9 mouse cellular contexts compared by ENCODE assay signal in genomic region chr12:80001794-80002193, GRCm38 (mm10).
DNase-seq lines count a peak whose midpoint lies in the region; ATAC-seq and TF ChIP-seq lines count a peak whose summit lies in the region.
"Had no signal": no experiment of that assay in that cellular context is flagged by ENCODE, and none has a peak within 500 bp of the region (broad histone marks: within the 10 kb centered on the region; RNA-seq: fewer than 3 reads in every experiment).

No protein-coding gene starts in this region.

- no peak overlapping the region for H3K4me3 ChIP-seq in neural tube, embryonic 13.5 days
- H3K4me3 ChIP-seq in heart, postnatal 0 days (ENCODE audit: low read depth, low read length): no peak overlapping the region
- no peak overlapping the region for H3K4me3 ChIP-seq in forebrain, postnatal 0 days (ENCODE audit: low read depth, low read length)
- no peak overlapping the region for H3K4me3 ChIP-seq in thymus, adult 2 months (ENCODE audit: control insufficient read depth, insufficient read depth, low read length)
- H3K4me3 ChIP-seq: midbrain, embryonic 12.5 days had no signal

- no peak overlapping the region for H3K9ac ChIP-seq in neural tube, embryonic 13.5 days
- H3K9ac ChIP-seq in heart, postnatal 0 days (replicated peaks; ENCODE audit: low read depth, low read length): no peak overlapping the region
- no peak overlapping the region for H3K9ac ChIP-seq in forebrain, postnatal 0 days
- H3K9ac ChIP-seq: midbrain, embryonic 12.5 days had no signal

- H3K4me2 ChIP-seq in neural tube, embryonic 13.5 days: no peak overlapping the region
- no peak overlapping the region for H3K4me2 ChIP-seq in heart, postnatal 0 days (ENCODE audit: low read depth, low read length)
- H3K4me2 ChIP-seq in forebrain, postnatal 0 days (ENCODE audit: low read depth): no peak overlapping the region
- H3K4me2 ChIP-seq: midbrain, embryonic 12.5 days had no signal

- H3K27me3 ChIP-seq in neural tube, embryonic 13.5 days: no peaks in the 10 kb centered on the region
- H3K27me3 ChIP-seq in heart, postnatal 0 days (ENCODE audit: control insufficient read depth, insufficient read depth, low read length): no peaks in the 10 kb centered on the region
- no peaks in the 10 kb centered on the region for H3K27me3 ChIP-seq in forebrain, postnatal 0 days (ENCODE audit: insufficient read depth, low read length)
- H3K27me3 ChIP-seq in thymus, adult 2 months (ENCODE audit: control insufficient read depth, insufficient read depth, low read length): no peaks in the 10 kb centered on the region
- H3K27me3 ChIP-seq: midbrain, embryonic 12.5 days had no signal

- no peaks in the 10 kb centered on the region for H3K36me3 ChIP-seq in neural tube, embryonic 13.5 days
- no peaks in the 10 kb centered on the region for H3K36me3 ChIP-seq in heart, postnatal 0 days (replicated peaks; ENCODE audit: control insufficient read depth, insufficient read depth, low read length)
- no peaks in the 10 kb centered on the region for H3K36me3 ChIP-seq in forebrain, postnatal 0 days (ENCODE audit: insufficient read depth)
- H3K36me3 ChIP-seq in thymus, adult 2 months (ENCODE audit: control insufficient read depth, insufficient read depth, low read length): no peaks in the 10 kb centered on the region
- H3K36me3 ChIP-seq: midbrain, embryonic 12.5 days had no signal

- WGBS in neural tube, embryonic 13.5 days: 68% methylated on average over 2 of the region's 2 CpGs
- WGBS in heart, postnatal 0 days: 55% methylated on average over 2 of the region's 2 CpGs
- WGBS in forebrain, postnatal 0 days: 66% methylated on average over 2 of the region's 2 CpGs
- WGBS in thymus, adult 2 months: 38% methylated on average over 2 of the region's 2 CpGs

- TF ChIP-seq POLR2A in thymus, adult 2 months (IDR thresholded peaks at IDR 0.05; ENCODE audit: control insufficient read depth, extremely low read depth, insufficient read depth, low read length, poor library complexity): no peak

- DNase-seq in neural tube, embryonic 10.5 days (ENCODE audit: extremely low spot score, low spot score): no peak
- peak; percentile 72 for DNase-seq in heart, postnatal 0 days (ENCODE audit: low spot score)
- DNase-seq in kidney, postnatal 4 days: peak; percentile 76 to 85
- peak; percentile 82 to 87 for DNase-seq in spleen, postnatal 36 days (ENCODE audit: low spot score in 2 of 2)
- DNase-seq in forebrain, postnatal 0 days: no peak
- no peak for DNase-seq in thymus, adult 2 months
- DNase-seq in embryo, embryonic 10.5 days (ENCODE audit: low spot score): no peak

- no peaks in the 10 kb centered on the region for H3K9me3 ChIP-seq in neural tube, embryonic 13.5 days
- H3K9me3 ChIP-seq in heart, postnatal 0 days (replicated peaks; ENCODE audit: control insufficient read depth, low read length): no peaks in the 10 kb centered on the region
- H3K9me3 ChIP-seq in forebrain, postnatal 0 days (ENCODE audit: low read length): no peaks in the 10 kb centered on the region
- H3K9me3 ChIP-seq: midbrain, embryonic 12.5 days had no signal

- no peak for TF ChIP-seq CTCF in heart, postnatal 0 days (IDR thresholded peaks at IDR 0.05; ENCODE audit: low read depth)
- TF ChIP-seq CTCF in forebrain, postnatal 0 days (IDR thresholded peaks at IDR 0.05; ENCODE audit: low read depth): no peak
- no peak for TF ChIP-seq CTCF in thymus, adult 2 months (IDR thresholded peaks at IDR 0.05; ENCODE audit: borderline replicate concordance, control insufficient read depth, extremely low read depth, insufficient read depth, low read length, poor library complexity)

- H3K4me1 ChIP-seq in neural tube, embryonic 13.5 days (replicated peaks): peaks cover 11% of the 10 kb centered on the region
- peaks cover 50% of the 10 kb centered on the region for H3K4me1 ChIP-seq in heart, postnatal 0 days (ENCODE audit: control insufficient read depth, insufficient read depth)
- no peaks in the 10 kb centered on the region for H3K4me1 ChIP-seq in forebrain, postnatal 0 days (ENCODE audit: insufficient read depth)
- 0 out of 2 replicates have a peak, but pooled peaks cover 3% of the 10 kb centered on the region for H3K4me1 ChIP-seq in thymus, adult 2 months (replicated peaks; ENCODE audit: control insufficient read depth, insufficient read depth, low read length)

- H3K27ac ChIP-seq in neural tube, embryonic 13.5 days (replicated peaks): peak overlapping the region; percentile 59; the same call in 1 of the 2 replicates
- H3K27ac ChIP-seq in heart, postnatal 0 days (ENCODE audit: low read depth): 0 out of 2 replicates have a peak overlapping the region, but pooled peaks have one; percentile 58
- no peak overlapping the region for H3K27ac ChIP-seq in forebrain, postnatal 0 days (ENCODE audit: low read depth, low read length)
- H3K27ac ChIP-seq in thymus, adult 2 months (ENCODE audit: control insufficient read depth, insufficient read depth, low read length): no peak overlapping the region
- H3K27ac ChIP-seq: midbrain, embryonic 12.5 days had no signal

- no peak for TF ChIP-seq EP300 in heart, postnatal 0 days (IDR thresholded peaks at IDR 0.05; ENCODE audit: low read depth)

- no peak for ATAC-seq in neural tube, embryonic 13.5 days (ENCODE audit: low read depth)
- ATAC-seq in heart, postnatal 0 days (ENCODE audit: insufficient read depth, low read depth): peak; percentile 36; the same call in 1 of the 2 replicates
- no peak for ATAC-seq in forebrain, postnatal 0 days

Comparison
In these comparisons a context has a peak if more than half of its experiments do, and no peak if none do; other contexts are left out.
1. H3K27ac ChIP-seq: peak in neural tube, embryonic 13.5 days (single experiment) and heart, postnatal 0 days (single experiment); none in forebrain, postnatal 0 days (single experiment) and thymus, adult 2 months (single experiment).
2. DNase-seq: peak in heart, postnatal 0 days (single experiment), kidney, postnatal 4 days (2 of 2) and spleen, postnatal 36 days (2 of 2); none in neural tube, embryonic 10.5 days (single experiment), forebrain, postnatal 0 days (single experiment), thymus, adult 2 months (single experiment) and embryo, embryonic 10.5 days (single experiment).